Mouse (Mus musculus) liver, postnatal 0 days (tissue): ENCODE measurements around the gene Gucd1.

ENCODE experiments used
- CTCF ChIP-seq: sonication (generic); IDR thresholded peaks from 2 replicates; pipeline ENCODE4 v1.5.1; 2016; ENCODE audit warnings: antibody characterized with exemption, low read depth
- EP300 ChIP-seq: IDR thresholded peaks from 2 replicates; pipeline ENCODE4 v1.6.1; 2016; ENCODE audit warnings: antibody characterized with exemption, low read depth, mild to moderate bottlenecking

GRCm38 (mm10) chr10:75430147-75430537 is 87.6 kb downstream of the Gucd1 start:
- TF ChIP-seq CTCF: no peak
- no peak for TF ChIP-seq EP300
